Mouse (Mus musculus): ENCODE data around the gene Swap70.

- TF ChIP-seq CTCF (IDR thresholded peaks at IDR 0.05) (no peak), EP300 (IDR thresholded peaks at IDR 0.05) (no peak)
Observed at GRCm38 (mm10) chr7:110180613-110181012, 40.9 kb upstream of the Swap70 start.

Data from lung, postnatal 0 days (tissue).